Mouse (Mus musculus) liver, embryonic 11.5 days (tissue): ENCODE measurements around the gene Iqcm. TPM values are rescaled to one million over a fixed set of nuclear protein-coding genes. Genes with fewer than 3 reads are reported as not detected.

ENCODE experiments used
- ATAC-seq: fragments of 200-750 bp; cut with Nextera tagmentation; replicated peaks from 2 replicates; pipeline ENCODE4 v1.8.0; 2017; ENCODE audit warnings: moderate number of reproducible peaks, mild to moderate bottlenecking, moderate TSS enrichment, moderate library complexity; ENCODE audit not compliant: low FRiP score
- DNase-seq: peaks from one replicate; pipeline ENCODE4 v3.0.0-alpha.2; 2017; ENCODE audit warnings: low spot score
- H3K27ac ChIP-seq: fragments of 300-500 bp; sonication (generic); 2 replicates; pipeline ENCODE4 v1.5.1; 2014; ENCODE audit warnings: mild to moderate bottlenecking, low read depth, low read length, control low read depth
- H3K27me3 ChIP-seq: fragments of 300-500 bp; sonication (generic); replicated peaks from 2 replicates; pipeline ENCODE4 v1.6.1; 2014; ENCODE audit warnings: low read length, mixed read lengths; ENCODE audit not compliant: control insufficient read depth, insufficient read depth
- H3K36me3 ChIP-seq: fragments of 300-500 bp; sonication (generic); 2 replicates; pipeline ENCODE4 v1.6.1; 2014; ENCODE audit warnings: mild to moderate bottlenecking, low read length, moderate library complexity, mixed read lengths; ENCODE audit not compliant: control insufficient read depth, insufficient read depth
- H3K4me1 ChIP-seq: fragments of 300-500 bp; sonication (generic); replicated peaks from 2 replicates; pipeline ENCODE4 v1.6.1; 2014; ENCODE audit warnings: low read length, mixed read lengths; ENCODE audit not compliant: control insufficient read depth, insufficient read depth
- H3K4me2 ChIP-seq: fragments of 300-500 bp; sonication (generic); 2 replicates; pipeline ENCODE4 v1.6.1; 2014; ENCODE audit warnings: mild to moderate bottlenecking, control low read depth, moderate library complexity
- H3K4me3 ChIP-seq: fragments of 300-500 bp; sonication (generic); 2 replicates; pipeline ENCODE4 v1.5.1; 2014; ENCODE audit warnings: low read depth, low read length, control low read depth
- H3K9ac ChIP-seq: fragments of 300-500 bp; sonication (generic); 2 replicates; pipeline ENCODE4 v1.6.1; 2014; ENCODE audit warnings: low read depth, low read length, control low read depth
- H3K9me3 ChIP-seq: fragments of 300-500 bp; sonication (generic); 2 replicates; pipeline ENCODE4 v1.6.1; 2016; ENCODE audit warnings: low read length, inconsistent platforms, mixed read lengths; ENCODE audit not compliant: control insufficient read depth
- WGBS: fragments of 180-500 bp; shearing (Covaris S2); extraction: QIAGEN DNeasy Blood & Tissue Kit; methylation state at CpG from one replicate; pipeline ENCODE4 v1.1.7; 2014; 5-methylcytosine and 5-hydroxymethylcytosine counted together
- polyA plus RNA-seq: library from polyadenylated mRNA; unstranded; fragments of >200 nt; fragmentation: Nextera tagmentation; extraction: Ambion mirVana; gene quantifications from 2 replicates; pipeline ENCODE4 v1.2.1, GENCODE M21; 2014

Iqcm gene
- polyA plus RNA-seq, 1 experiment from 2014 or later, result not detected

DNA sequence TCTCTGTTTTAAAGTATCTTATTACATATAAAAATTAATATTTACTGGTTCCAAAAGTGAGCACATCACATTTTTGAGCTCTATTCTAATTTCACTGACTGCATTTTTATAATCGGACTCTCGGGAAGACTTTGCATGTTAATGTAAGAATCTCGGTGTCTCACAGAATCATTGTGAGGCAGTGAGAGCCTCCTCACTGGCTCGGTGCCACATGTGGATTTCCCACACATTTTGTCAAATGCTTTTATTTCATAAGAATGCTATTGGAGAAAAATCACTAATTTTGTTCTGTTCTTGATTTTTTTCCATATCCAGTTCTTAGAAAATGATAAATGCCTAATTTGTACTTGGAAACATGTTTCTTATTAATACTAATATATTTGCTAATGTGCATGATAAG is 570.0 kb downstream of the Iqcm start:
- Histone ChIP-seq H3K9ac (no peak overlapping the region), H3K4me1 (no peaks in the 10 kb centered on the region), H3K27ac (no peak overlapping the region), H3K27me3 (no peaks in the 10 kb centered on the region), H3K9me3 (no peaks in the 10 kb centered on the region), H3K4me3 (no peak overlapping the region), H3K4me2 (no peak overlapping the region), H3K36me3 (no peaks in the 10 kb centered on the region)
- ATAC-seq (no peak), DNase-seq (no peak)
- WGBS, result 84% methylated on average over 4 of the region's 4 CpGs

Other genes with a start within 250 kb of the Iqcm start
- gene Rasd2, start 234.8 kb upstream of the Iqcm start, polyA plus RNA-seq, result 0.05 TPM in 1 of 2 replicates, not detected in the other
- not detected in 2 replicates for gene Gm10358, start 42.1 kb upstream of the Iqcm start, polyA plus RNA-seq